Mouse (Mus musculus): ENCODE results near the gene Tigd3.

DNA sequence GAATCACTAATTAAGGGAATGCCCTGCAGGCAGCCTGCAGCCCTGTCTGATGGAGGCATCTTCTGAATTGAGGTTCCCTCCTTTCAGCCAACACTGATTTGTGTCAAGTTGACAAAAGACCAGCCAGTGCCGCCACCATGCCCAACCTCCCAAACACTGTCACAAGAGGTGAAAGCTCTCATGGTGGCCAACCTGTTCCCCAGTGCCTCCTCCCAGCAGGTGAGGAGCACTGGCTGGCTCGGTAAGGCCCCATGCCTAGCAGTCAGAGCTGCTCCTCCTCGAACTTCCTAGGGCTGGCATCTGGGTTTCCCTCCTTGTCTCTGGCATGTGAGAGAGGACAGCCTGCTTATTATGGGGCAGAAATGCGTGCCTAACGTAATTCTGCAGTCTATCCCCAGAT lies 45.8 kb upstream of the Tigd3 start:
- no peak for TF ChIP-seq ZC3H11A (IDR thresholded peaks at IDR 0.05; ENCODE audit: borderline replicate concordance, low read depth, low read length)
- no peak for TF ChIP-seq ZNF384 (IDR thresholded peaks at IDR 0.05; ENCODE audit: low read depth, low read length)
- TF ChIP-seq MAFK (IDR thresholded peaks at IDR 0.05; ENCODE audit: insufficient read depth, low read depth, low read length) = no peak
- no peak for TF ChIP-seq CHD2 (IDR thresholded peaks at IDR 0.05; ENCODE audit: low read depth, low read length)
- no peak for TF ChIP-seq HCFC1 (IDR thresholded peaks at IDR 0.05; ENCODE audit: borderline replicate concordance, insufficient read depth, low read length)

All from ES-E14 (cell line).